Mouse (Mus musculus): ENCODE data around the gene Tmem221.

DNA sequence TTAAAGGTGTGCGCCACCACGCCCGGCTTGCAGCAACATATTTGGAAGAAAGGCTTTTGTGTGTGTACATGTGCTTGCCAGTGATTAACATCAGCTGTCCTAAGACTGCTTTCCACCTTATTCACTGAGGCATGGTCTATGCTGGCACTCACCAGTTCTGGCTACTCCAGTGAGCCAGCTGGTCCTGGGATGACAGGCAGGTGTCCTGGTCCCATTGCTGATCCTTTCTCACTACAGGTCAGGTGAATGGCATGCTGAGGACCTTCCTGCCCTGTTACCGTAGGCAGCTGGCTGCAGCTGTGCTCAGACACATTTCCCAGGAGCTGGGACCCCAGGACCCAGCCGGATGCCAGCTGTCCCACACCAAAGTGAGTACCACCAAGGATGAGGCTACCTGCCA, 40.2 kb upstream of the Tmem221 start:
- TF ChIP-seq CTCF (IDR thresholded peaks at IDR 0.05; ENCODE audit: control insufficient read depth, insufficient read depth, low read length) = no peak
- no peak for TF ChIP-seq POLR2A (IDR thresholded peaks at IDR 0.05; ENCODE audit: borderline replicate concordance, control insufficient read depth, low read depth, low read length)
